Mouse (Mus musculus): Measurements from ENCODE around the gene Def8. TPM values are rescaled to one million over a fixed set of nuclear protein-coding genes. Genes with fewer than 3 reads are reported as not detected.
"Not testable (repeated sequence)": the region's sequence is repeated elsewhere in the genome, so short reads cannot be mapped to it uniquely, and the experiment has no call there.

Def8 gene
- total and polyA plus RNA-seq, 3 experiments: 48.1 to 63.4 (median 56.4) TPM

GRCm38 (mm10) chr8:123410049-123410587 is 13.2 kb upstream of the Def8 start:
- intact Hi-C loops (cut with DNase I): no loop called here
- Histone ChIP-seq H3K27me3 (ENCODE audit: control insufficient read depth, insufficient read depth, low read length) (peaks cover 8% of the 10 kb centered on the region; the same call in 1 of the 2 replicates), H3K9ac (ENCODE audit: low read depth, low read length) (no peak overlapping the region), H3K79me2 (replicated peaks; ENCODE audit: control insufficient read depth, insufficient read depth, low read length) (no peaks in the 10 kb centered on the region), H3K4me1 (ENCODE audit: control insufficient read depth, insufficient read depth, low read length) (no peaks in the 10 kb centered on the region; the same call in 1 of the 2 replicates), H3K4me3 (no peak overlapping the region), H3K27ac (no peak overlapping the region), H3K36me3 (ENCODE audit: control insufficient read depth, insufficient read depth, low read length) (no peaks in the 10 kb centered on the region)
- TF ChIP-seq CTCF (IDR thresholded peaks at IDR 0.05) (no peak), EP300 (IDR thresholded peaks at IDR 0.05; ENCODE audit: insufficient read depth, low read depth, low read length) (no peak), POLR2A (IDR thresholded peaks at IDR 0.05; ENCODE audit: insufficient read depth, low read depth, low read length) (no peak)
- WGBS: 53% methylated on average over 8 of the region's 8 CpGs
- peak; percentile 57 to 62 for DNase-seq

- H3K9ac ChIP-seq (ENCODE audit: low read depth, low read length): no peak overlapping the region
- H3K36me3 ChIP-seq (ENCODE audit: control insufficient read depth, insufficient read depth, low read length): no peaks in the 10 kb centered on the region
- H3K4me3 ChIP-seq: no peak overlapping the region
- H3K79me2 ChIP-seq (replicated peaks; ENCODE audit: control insufficient read depth, insufficient read depth, low read length): no peaks in the 10 kb centered on the region
- TF ChIP-seq EP300 (IDR thresholded peaks at IDR 0.05; ENCODE audit: insufficient read depth, low read depth, low read length) (no peak), POLR2A (IDR thresholded peaks at IDR 0.05; ENCODE audit: insufficient read depth, low read depth, low read length) (no peak), CTCF (IDR thresholded peaks at IDR 0.05) (no peak)
- H3K27ac ChIP-seq: no peak overlapping the region
- WGBS: 14% methylated on average over 11 of the region's 11 CpGs
- H3K4me1 ChIP-seq (ENCODE audit: control insufficient read depth, insufficient read depth, low read length): no peaks in the 10 kb centered on the region; the same call in 1 of the 2 replicates
- H3K27me3 ChIP-seq (ENCODE audit: control insufficient read depth, insufficient read depth, low read length): peaks cover 8% of the 10 kb centered on the region; the same call in 1 of the 2 replicates
- intact Hi-C loops (cut with DNase I): no loop called here
- DNase-seq: no peak
Observed at GRCm38 (mm10) chr8:123410788-123411187, 12.5 kb upstream of the Def8 start.

GRCm38 (mm10) chr8:123411246-123411645 is 12.1 kb upstream of the Def8 start, which contains the start of gene Tubb3:
Gene Tubb3, plus strand, starts transcription at chr8:123411424.
- H3K27me3 ChIP-seq (ENCODE audit: control insufficient read depth, insufficient read depth, low read length): peaks cover 8% of the 10 kb centered on the region; the same call in 1 of the 2 replicates
- no peaks in the 10 kb centered on the region for H3K79me2 ChIP-seq (replicated peaks; ENCODE audit: control insufficient read depth, insufficient read depth, low read length)
- TF ChIP-seq EP300 (IDR thresholded peaks at IDR 0.05; ENCODE audit: insufficient read depth, low read depth, low read length) (no peak), CTCF (IDR thresholded peaks at IDR 0.05) (no peak), POLR2A (IDR thresholded peaks at IDR 0.05; ENCODE audit: insufficient read depth, low read depth, low read length) (no peak)
- peak within 1 kb of the TSS; percentile 15; the same call in 1 of the 2 replicates for H3K4me3 ChIP-seq
- H3K27ac ChIP-seq: no peak within 1 kb of the TSS
- no peaks in the 10 kb centered on the region for H3K36me3 ChIP-seq (ENCODE audit: control insufficient read depth, insufficient read depth, low read length)
- no peak within 1 kb of the TSS for H3K9ac ChIP-seq (ENCODE audit: low read depth, low read length)
- H3K4me1 ChIP-seq (ENCODE audit: control insufficient read depth, insufficient read depth, low read length): no peaks in the 10 kb centered on the region; the same call in 1 of the 2 replicates
- DNase-seq: peak; percentile 60 to 61
- WGBS: under 1% methylated on average over 29 of the region's 29 CpGs
- intact Hi-C loops (cut with DNase I): no loop called here

DNA sequence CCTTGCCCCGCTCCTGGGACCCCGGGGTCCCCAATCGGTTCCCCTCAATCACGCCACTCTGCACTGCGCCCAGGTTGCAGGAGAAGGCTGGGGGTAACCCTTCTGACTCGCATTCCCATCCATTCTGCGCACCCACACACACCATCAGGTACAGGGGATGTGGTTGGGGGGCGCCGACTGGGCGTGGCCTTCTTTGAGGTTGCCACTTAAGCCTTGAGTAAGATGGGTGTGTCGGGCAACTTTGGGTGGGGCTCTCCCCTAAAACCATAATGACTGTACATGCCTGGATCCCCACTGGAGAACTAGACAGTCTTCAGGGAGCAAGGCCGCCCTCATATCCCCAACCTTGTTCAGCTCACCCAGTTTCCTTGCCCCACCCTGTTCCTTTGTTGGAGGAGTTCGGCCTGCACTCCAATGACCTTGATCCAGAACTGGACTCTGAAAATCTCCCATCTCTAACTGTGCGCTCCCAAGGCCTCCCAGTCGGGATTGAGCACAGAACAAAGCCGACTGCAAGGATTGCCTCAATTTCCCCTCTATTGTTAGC is 11.5 kb upstream of the Def8 start:
- Histone ChIP-seq H3K79me2 (replicated peaks; ENCODE audit: control insufficient read depth, insufficient read depth, low read length) (no peaks in the 10 kb centered on the region), H3K36me3 (ENCODE audit: control insufficient read depth, insufficient read depth, low read length) (no peaks in the 10 kb centered on the region), H3K27me3 (ENCODE audit: control insufficient read depth, insufficient read depth, low read length) (peaks cover 8% of the 10 kb centered on the region; the same call in 1 of the 2 replicates), H3K4me1 (ENCODE audit: control insufficient read depth, insufficient read depth, low read length) (no peaks in the 10 kb centered on the region; the same call in 1 of the 2 replicates), H3K27ac (no peak overlapping the region), H3K9ac (ENCODE audit: low read depth, low read length) (no peak overlapping the region), H3K4me3 (no peak overlapping the region)
- no peak for DNase-seq
- TF ChIP-seq POLR2A (IDR thresholded peaks at IDR 0.05; ENCODE audit: insufficient read depth, low read depth, low read length) (no peak), EP300 (IDR thresholded peaks at IDR 0.05; ENCODE audit: insufficient read depth, low read depth, low read length) (no peak), CTCF (IDR thresholded peaks at IDR 0.05) (no peak)
- WGBS: 17% methylated on average over 16 of the region's 16 CpGs
- intact Hi-C loops (cut with DNase I): no loop called here

GRCm38 (mm10) chr8:123412560-123413170 is 10.7 kb upstream of the Def8 start:
- H3K27ac ChIP-seq: no peak overlapping the region
- H3K79me2 ChIP-seq (replicated peaks; ENCODE audit: control insufficient read depth, insufficient read depth, low read length): no peaks in the 10 kb centered on the region
- no peaks in the 10 kb centered on the region for H3K36me3 ChIP-seq (ENCODE audit: control insufficient read depth, insufficient read depth, low read length)
- DNase-seq: no peak
- no peak overlapping the region for H3K4me3 ChIP-seq
- TF ChIP-seq EP300 (IDR thresholded peaks at IDR 0.05; ENCODE audit: insufficient read depth, low read depth, low read length) (no peak), POLR2A (IDR thresholded peaks at IDR 0.05; ENCODE audit: insufficient read depth, low read depth, low read length) (no peak), CTCF (IDR thresholded peaks at IDR 0.05) (no peak)
- H3K27me3 ChIP-seq (ENCODE audit: control insufficient read depth, insufficient read depth, low read length): peaks cover 8% of the 10 kb centered on the region; the same call in 1 of the 2 replicates
- no peak overlapping the region for H3K9ac ChIP-seq (ENCODE audit: low read depth, low read length)
- WGBS: 21% methylated on average over 12 of the region's 12 CpGs
- H3K4me1 ChIP-seq (ENCODE audit: control insufficient read depth, insufficient read depth, low read length): no peaks in the 10 kb centered on the region; the same call in 1 of the 2 replicates
- intact Hi-C loops (cut with DNase I): no loop called here

GRCm38 (mm10) chr8:123414255-123414654 is 9.1 kb upstream of the Def8 start:
- TF ChIP-seq CTCF (IDR thresholded peaks at IDR 0.05): no peak
- TF ChIP-seq POLR2A (IDR thresholded peaks at IDR 0.05; ENCODE audit: insufficient read depth, low read depth, low read length): no peak
- TF ChIP-seq EP300 (IDR thresholded peaks at IDR 0.05; ENCODE audit: insufficient read depth, low read depth, low read length): no peak
- 11% methylated on average over 9 of the region's 9 CpGs for WGBS
- peaks cover 8% of the 10 kb centered on the region; the same call in 1 of the 2 replicates for H3K27me3 ChIP-seq (ENCODE audit: control insufficient read depth, insufficient read depth, low read length)
- no peak for DNase-seq
- H3K4me3 ChIP-seq: no peak overlapping the region
- intact Hi-C loops (cut with DNase I): no loop called here
- H3K4me1 ChIP-seq (ENCODE audit: control insufficient read depth, insufficient read depth, low read length): no peaks in the 10 kb centered on the region; the same call in 1 of the 2 replicates
- H3K79me2 ChIP-seq (replicated peaks; ENCODE audit: control insufficient read depth, insufficient read depth, low read length): no peaks in the 10 kb centered on the region
- no peak overlapping the region for H3K9ac ChIP-seq (ENCODE audit: low read depth, low read length)
- no peak overlapping the region for H3K27ac ChIP-seq
- no peaks in the 10 kb centered on the region for H3K36me3 ChIP-seq (ENCODE audit: control insufficient read depth, insufficient read depth, low read length)

DNA sequence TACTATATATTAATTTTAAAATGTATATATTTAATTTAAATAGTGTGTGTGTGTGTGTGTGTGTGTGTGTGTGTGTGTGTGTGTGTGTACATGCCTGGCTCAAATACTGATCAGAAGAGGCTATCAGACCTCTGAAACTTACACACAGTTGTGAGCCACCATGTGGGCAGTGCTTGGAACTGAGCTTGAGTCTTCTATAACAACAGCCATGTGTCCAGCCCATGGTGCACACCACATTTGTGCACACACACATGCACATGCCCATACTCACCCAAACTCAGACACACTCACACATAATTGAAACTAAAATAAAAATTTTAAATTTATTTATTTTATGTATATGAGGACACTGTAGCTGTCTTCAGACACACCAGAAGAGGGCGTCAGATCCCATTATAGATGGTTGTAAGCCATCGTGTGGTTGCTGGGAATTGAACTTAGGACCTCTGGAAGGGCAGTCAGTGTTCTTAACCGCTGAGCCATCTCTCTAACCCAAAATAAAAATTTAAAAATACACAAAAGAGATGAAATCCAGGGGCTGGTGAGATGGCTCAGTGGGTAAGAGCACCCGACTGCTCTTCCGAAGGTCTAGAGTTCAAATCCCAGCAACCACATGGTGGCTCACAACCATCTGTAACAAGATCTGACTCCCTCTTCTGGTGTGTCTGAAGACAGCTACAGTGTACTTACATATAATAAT is 8.2 kb upstream of the Def8 start:
- DNase-seq; H3K27ac ChIP-seq; H3K27me3 ChIP-seq (ENCODE audit: control insufficient read depth, insufficient read depth, low read length); H3K4me1 ChIP-seq (ENCODE audit: control insufficient read depth, insufficient read depth, low read length); intact Hi-C loops (cut with DNase I); H3K9ac ChIP-seq (ENCODE audit: low read depth, low read length); H3K36me3 ChIP-seq (ENCODE audit: control insufficient read depth, insufficient read depth, low read length); H3K4me3 ChIP-seq; H3K79me2 ChIP-seq (replicated peaks; ENCODE audit: control insufficient read depth, insufficient read depth, low read length): not testable (repeated sequence)
- WGBS: 72% methylated on average over 5 of the region's 5 CpGs

All from heart, adult 2 months (tissue).